Mouse (Mus musculus): ENCODE measurements at regions not wholly inside any gene's neighbourhood (a gene's known extent, or its start where the extent isn't known, plus 50 kb on each side); places are given as distances from the start of the nearest gene placed in this dataset.
A peak's percentile ranks its signal among the peaks of the same experiment; 100 is the strongest.

- no peak for DNase-seq (ENCODE audit: low spot score in 2 of 2)
Measured at GRCm38 (mm10) chr4:31225741-31226140, 738.2 kb upstream of the Map3k7 start.

GRCm38 (mm10) chr4:31268825-31269495 lies 694.9 kb upstream of the Map3k7 start:
- no peak for DNase-seq (ENCODE audit: low spot score in 2 of 2)

DNA sequence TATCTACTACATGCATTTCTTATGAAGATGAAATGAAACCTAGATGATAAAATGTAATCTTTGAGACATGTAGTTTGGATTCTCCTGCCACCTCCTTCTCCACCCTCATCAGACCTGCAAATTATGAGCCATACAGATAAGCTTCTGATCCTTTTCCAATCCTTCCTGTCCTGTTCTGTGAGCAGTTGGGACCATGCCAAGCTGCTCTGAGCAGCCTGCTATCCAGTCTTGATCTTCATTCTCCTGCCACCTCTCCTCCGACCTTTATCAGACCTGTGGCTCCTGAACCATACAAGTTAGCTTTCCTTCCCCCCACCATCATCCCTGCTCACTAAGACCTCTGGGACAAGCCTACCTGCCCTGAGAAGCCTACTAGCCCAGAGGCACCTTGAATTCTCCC lies 689.8 kb upstream of the Map3k7 start:
- DNase-seq (ENCODE audit: low spot score in 2 of 2), result no peak

DNA sequence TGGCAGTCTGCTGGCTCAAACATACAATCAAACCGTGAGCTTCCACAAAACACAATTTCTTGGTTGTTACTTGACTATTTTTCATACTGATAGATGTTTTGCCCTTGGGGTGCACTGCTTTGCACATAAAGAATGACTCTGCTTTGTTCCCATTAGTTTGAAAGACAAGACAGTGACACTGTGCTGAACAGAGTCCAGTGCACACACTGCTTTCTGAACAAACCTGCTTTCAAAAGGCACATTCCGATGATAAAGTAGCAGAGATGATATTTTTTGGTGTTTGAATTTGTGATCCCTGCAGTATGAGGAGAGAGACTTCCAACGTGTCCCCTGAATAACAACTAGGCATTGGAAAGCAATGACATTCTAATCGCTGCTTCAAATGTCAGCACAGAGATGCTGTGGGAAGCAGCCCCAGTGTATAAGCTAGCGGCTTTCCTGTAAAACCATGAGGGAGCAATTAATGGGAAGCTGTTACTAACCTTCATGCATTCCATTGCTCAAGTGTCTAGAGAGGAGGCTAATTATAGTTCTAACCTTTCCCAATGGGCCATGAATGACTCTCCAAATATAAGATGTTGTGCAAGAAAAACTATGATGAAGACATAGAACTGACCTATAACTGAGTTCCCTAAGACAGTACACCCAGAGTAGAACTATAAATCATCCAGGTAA lies 673.5 kb upstream of the Map3k7 start:
- no peak for DNase-seq (ENCODE audit: low spot score in 2 of 2)

DNA sequence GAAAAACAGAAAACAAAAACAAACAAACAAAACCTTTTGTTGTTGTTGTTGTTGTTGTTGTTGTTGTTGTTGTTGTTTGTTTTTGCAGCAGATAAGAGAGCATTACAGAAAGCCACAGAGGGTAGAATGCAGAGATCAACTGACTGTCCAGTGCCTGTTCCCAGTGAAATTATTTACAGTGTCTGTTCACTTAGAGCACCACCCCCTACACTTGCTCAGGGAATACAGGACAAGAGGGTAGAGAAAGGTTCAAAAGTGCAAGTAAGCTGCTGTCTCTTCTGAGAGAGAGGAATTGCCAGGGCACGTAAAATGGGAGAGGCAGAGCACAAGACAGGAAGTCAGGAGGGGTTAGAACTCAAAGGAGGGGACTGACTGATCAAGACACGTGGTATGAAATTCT lies 670.1 kb upstream of the Map3k7 start:
- no peak for DNase-seq (ENCODE audit: low spot score in 2 of 2)

- no peak for DNase-seq (ENCODE audit: low spot score in 2 of 2)
Measured at GRCm38 (mm10) chr4:31297848-31298247, 666.0 kb upstream of the Map3k7 start.

GRCm38 (mm10) chr4:31319269-31319668 lies 644.6 kb upstream of the Map3k7 start:
- DNase-seq (ENCODE audit: low spot score in 2 of 2), result no peak

- no peak for DNase-seq (ENCODE audit: low spot score in 2 of 2)
Measured at GRCm38 (mm10) chr4:31320734-31321507, 643.0 kb upstream of the Map3k7 start.

DNA sequence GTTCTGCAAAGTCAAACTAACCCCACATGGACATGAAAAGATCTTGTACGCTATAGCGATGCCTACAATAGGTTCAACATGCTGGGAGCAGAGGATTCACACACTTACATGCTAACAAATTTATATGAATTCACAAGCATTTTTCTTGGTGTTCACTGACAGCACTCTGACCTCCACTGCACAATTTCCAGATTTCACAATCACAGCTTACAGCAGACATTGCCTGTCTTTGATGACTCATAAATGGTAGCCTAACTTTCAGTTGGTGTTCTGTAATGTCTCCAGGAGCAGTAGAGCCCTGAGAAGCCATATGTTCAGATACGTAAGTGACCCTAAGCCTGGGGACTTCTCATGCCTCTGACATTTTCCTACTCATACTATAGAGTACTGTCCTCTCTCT lies 640.1 kb upstream of the Map3k7 start:
- no peak for DNase-seq (ENCODE audit: low spot score in 2 of 2)

- no peak for DNase-seq (ENCODE audit: low spot score in 2 of 2)
Measured at GRCm38 (mm10) chr4:31328798-31329197, 635.1 kb upstream of the Map3k7 start.

GRCm38 (mm10) chr4:31331053-31331452 lies 632.8 kb upstream of the Map3k7 start:
- no peak for DNase-seq (ENCODE audit: low spot score in 2 of 2)

DNA sequence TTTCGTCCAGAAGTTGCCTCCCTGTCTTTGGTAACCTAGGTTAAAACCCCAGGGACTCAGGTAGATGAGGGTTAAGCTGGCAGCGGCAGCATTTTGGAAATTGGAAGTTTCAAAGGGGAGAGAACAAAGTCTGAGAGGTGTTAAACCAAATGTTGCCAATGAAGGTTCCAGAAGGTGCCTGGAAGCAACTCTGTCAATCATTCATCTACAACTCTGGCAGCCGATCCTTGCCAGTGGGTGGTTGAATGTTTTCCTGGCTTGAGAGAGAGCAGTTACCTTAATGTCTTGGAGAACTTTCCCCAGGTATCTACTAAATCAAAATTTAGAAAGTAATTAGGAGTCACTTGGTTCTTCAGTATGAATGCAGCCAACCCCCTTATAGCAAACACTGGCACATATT lies 628.2 kb upstream of the Map3k7 start:
- DNase-seq (ENCODE audit: low spot score in 2 of 2), result no peak

DNA sequence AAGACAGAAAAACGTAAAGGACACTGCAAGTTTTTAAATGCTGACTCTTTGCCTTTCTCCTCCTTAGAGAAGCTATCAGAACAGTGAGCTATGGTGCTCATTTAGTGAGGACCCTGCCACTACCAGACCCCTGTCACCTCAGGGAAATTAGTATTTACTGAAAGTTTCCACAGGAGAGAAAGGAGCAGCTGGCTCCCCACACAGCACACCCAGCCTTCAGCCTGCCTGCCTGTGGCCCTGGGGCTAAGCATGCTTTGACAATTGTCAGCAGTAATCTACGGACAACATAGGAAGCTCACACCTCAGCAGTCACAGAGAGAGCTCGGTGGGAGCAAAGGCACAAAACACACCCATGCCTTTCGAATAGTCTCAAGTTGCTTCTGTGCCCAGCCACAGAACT lies 625.9 kb upstream of the Map3k7 start:
- DNase-seq (ENCODE audit: low spot score in 2 of 2), result no peak

DNA sequence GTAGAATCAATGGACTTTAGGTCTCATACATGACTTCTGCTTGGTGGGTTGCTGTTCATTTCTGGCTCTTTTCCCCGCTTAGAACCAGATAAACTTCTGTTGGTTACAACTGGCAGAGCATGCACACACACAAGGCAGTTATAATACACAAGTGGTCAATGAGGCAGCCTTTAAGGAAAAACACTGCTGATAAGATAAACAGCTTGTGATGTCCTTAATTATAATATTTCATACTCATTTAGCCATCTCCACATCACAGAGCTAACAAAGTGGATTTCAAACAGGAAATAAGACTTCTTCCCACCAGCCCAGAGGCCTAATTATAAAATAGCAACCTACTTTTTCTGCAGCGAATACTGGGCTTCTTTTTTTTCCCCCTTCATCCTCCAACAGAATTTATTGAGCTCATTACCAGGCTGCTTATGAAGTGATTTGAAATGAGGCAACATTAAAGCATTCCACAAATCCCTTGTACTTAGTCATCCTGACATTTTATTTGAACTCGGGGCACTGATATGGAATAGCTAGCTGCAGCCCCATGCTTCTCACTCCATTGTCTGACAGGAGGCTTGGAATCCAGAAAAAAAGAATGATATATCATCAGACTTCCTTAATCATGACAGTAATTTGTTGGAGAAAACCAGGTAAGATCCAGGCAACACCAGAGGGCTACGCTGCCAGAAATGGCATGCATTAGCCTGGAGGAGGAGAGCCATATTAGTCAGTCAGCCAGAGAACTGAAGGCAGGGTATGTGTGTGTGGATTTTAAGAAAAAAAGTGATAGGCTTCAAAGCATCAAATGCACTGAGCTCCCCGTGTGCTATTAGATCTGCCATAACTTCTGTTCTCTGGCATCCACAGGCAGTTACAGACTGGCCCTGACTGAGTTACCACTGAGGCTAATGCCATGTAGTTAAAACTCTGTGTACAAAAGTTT lies 620.3 kb upstream of the Map3k7 start:
- no peak for DNase-seq (ENCODE audit: low spot score in 2 of 2)

- DNase-seq (ENCODE audit: low spot score in 2 of 2), result peak in 1 of 2 experiments; percentile 16
Measured at GRCm38 (mm10) chr4:31354046-31354445, 609.9 kb upstream of the Map3k7 start.

- DNase-seq (ENCODE audit: low spot score in 2 of 2), result no peak
Measured at GRCm38 (mm10) chr4:31354953-31355352, 608.9 kb upstream of the Map3k7 start.

DNA sequence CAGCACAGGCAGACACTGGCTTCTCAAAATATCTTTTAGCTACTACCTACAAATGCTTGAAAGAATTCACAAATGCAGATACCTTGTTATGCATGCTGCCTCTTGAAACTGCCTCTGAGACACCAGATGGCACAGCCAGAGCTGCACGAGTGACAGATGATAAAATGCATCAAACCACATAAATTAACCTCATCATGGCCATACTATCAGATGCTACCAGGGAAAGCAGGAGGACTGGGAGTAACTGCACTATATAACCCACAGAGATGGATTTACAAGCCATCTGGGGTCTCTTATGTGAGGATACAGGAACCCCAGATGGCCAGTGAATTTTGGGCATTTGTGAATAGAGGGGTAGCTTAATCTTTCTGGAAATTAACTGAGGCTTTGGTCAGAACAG lies 597.7 kb upstream of the Map3k7 start:
- no peak for DNase-seq (ENCODE audit: low spot score in 2 of 2)

DNA sequence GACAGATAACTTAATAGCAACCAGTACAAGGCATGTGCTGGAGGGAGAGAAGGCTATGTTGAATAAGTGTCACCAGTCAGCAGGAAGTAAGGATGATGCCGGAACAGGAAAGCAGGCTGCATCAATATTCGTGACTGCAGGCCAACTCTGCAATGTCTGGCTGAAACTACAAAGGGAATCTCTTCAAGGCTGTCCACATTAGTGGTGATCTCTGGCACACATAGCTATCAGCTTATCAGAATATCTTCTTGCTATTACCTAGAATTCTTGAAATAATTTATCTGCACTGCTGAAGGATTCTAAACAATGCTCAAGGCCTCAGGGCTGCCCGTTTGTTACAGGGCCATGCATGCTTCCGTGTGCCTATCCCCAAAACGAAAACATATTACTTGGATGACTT lies 596.9 kb upstream of the Map3k7 start:
- DNase-seq (ENCODE audit: low spot score in 2 of 2), result no peak

DNA sequence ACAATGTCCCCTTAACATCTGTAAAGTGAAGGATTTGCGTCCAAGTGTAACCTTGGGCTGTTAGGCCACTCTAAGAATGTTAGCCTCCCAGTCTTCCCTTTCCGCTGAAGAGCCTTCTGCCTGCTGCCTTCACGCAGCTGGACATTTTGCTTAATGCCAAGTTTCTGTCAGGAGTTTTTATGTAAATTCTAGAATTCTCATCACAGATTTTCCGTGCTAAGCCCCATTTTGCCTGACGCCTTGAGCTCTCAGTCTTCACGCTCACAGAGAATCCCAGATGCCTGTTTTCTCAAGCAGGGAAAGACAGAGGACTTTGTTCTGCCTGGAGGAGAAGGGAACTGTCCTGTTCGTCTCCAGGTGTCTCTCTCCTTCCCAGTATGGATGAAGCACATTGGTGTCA lies 593.8 kb upstream of the Map3k7 start:
- DNase-seq (ENCODE audit: low spot score in 2 of 2), result no peak

- no peak for DNase-seq (ENCODE audit: low spot score in 2 of 2)
Measured at GRCm38 (mm10) chr4:31381069-31381969, 582.6 kb upstream of the Map3k7 start.
